Mouse (Mus musculus) adrenal gland (tissue): ENCODE results near the gene Cenpi.
"Not testable (repeated sequence)": the region's sequence is repeated elsewhere in the genome, so short reads cannot be mapped to it uniquely, and the experiment has no call there.

ENCODE experiments used
- intact Hi-C: fragments of 180-260 bp; cut with DNase I; formaldehyde crosslinking; loops from one replicate; pipeline ENCODE4 v1.15.1; 2025
- long read RNA-seq, 2 experiments: library from polyadenylated mRNA; unstranded; transcript quantifications; one replicate each; pipeline ENCODE4 v2.0.0; 2020; ENCODE audit warnings: borderline replicate concordance in 1 of 2; ENCODE audit not compliant: insufficient replicate concordance in 1 of 2

The Cenpi gene
- long read RNA-seq, experiment 1: 0 reads
- long read RNA-seq, experiment 2, partial matches to known transcripts: 0 of 1 reads
- long read RNA-seq, experiment 2, other reads (novel, unspliced or antisense): 0 of 1 reads

DNA sequence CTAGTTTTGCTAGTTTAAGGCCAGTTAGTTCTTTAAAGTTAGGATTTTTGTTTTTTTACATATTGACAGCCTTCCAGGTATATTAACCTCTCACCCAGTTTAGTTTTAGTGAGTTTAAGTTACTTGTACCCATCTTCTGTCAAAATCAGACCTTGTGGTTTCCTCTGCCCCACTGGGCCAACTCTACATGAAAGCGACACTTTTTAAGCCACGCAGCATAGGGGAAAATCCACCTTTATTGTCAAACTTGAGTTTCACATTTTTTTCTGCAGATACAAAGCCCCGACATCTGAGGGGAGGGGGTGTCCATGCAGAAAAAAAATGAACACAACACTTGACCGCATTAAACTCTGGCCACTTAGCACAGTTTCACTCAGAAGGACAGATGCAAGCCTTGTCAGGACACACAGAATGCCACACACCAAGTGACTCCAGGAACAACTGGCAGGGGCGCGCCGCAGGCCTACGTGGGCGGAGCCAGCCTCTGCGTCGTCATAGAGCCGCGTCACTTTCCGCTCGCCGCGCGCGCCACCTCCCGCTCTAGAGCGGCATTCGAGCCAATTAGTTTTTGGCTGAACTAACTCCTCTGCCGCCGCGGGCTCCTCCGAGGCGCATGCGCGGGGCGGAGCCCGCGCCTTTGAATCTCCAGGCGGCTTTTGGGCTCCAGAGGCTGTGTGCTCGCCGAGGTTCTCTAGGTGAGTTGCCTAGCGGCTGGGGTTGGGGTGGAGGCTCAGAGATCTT is at the start of gene Cenpi:
Gene Cenpi, plus strand, starts transcription at position 551 of the 741 bp plus-strand sequence.
- intact Hi-C loops: no loop called here

DNA sequence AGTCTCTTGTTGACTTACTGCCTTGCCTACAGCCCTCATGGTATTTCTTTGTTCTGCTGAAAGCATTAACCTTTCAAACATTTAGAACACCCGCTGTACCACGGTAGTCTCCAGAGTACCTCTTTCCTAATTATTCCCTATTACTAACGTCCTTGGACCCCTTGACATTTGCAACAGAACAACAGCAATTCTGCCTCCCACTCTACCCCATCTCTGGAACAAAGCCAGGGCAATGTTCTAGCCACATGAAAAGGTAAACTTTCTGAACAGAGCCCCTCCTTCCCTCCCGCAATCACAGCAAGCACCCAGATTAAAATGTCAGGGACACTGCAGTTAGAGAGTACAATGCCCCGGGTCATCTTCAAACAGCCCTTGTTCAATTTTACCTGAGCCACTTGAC is 46.7 kb upstream of the Cenpi start:
- intact Hi-C loops: no loop called here

DNA sequence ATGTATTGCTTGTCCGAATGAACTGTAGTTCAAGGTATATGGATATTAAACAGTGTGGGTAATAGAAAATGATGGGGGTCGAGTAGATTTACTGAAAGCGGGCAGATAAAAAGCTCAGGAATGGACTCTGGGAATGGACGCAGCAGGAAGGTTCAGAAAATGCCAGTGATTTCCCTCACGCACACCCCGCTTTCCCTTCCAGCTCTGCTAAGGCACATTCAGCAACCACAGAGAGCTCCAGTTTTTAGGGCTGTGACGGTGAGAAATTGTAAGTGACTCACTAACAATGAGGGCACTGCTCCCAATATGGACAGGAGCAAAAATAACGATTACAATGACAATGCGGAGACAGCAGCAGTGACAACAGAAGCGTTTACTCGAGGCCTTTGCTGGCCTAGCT is 45.8 kb upstream of the Cenpi start:
- intact Hi-C loops: no loop called here

DNA sequence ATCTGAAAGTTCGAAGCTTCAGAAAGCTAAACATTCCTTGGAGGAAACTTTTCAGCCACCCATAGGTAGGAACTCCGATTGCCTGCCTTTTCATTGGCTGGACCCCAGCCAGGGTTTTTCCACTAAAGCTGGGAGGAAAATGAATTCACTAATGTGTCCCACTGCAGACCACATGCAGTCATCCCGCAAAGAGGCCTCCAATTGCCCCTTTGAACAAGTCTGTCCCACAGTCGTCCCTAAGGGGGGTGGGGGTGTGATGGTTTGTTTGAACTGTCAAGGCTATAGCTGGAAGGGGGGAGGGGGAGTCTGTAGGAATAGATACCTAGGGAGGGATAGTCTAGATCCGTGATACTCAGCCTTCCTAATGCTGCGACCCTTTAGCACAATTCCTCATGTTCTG is 32.2 kb upstream of the Cenpi start:
- intact Hi-C loops: no loop called here

DNA sequence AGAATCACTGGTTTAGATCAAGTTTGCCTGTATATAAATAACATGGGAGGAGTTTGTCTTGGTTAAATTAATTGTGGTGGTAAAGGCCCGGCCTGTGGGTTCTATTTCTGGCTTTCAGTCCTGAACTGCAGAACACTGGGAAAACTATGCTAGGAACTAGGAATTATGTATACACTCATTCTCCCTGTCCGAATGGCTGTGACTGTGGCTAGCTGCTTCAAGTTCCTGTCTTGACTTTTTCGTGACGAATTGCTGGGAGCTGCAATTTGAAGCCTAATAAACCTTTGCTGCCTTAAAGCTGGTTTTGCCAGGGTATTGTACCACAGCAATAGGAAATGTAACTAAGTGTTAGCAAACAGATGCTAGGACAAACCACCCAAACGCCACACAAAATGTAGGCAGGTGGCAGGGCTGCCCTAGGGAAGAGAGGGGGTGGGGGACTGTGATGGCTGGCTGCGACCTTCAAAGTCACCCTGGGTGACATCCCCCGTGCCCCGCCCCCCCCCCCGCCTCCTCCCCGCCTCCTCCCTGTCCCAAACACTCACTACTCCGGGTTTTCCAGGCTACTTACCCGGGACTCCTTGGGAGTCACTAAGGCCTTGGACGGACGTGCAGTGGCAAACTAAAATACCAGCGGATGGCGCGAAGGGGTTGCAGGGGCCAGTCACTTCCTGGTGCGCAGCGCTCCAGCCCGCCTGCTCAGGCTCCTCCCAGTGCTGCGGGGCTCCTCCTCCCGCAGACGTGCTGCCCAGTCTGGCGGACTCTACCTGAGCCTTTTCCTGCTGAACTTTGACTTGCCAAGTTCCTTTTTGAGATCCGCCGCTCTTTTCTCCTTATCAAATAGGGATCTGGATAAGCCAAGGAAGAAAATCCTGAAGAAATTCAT is 31.4 kb upstream of the Cenpi start, which contains the start of gene Trmt2b:
Gene Trmt2b, minus strand, starts transcription at position 710 of the 886 bp plus-strand sequence.
- intact Hi-C loops: no loop called here

DNA sequence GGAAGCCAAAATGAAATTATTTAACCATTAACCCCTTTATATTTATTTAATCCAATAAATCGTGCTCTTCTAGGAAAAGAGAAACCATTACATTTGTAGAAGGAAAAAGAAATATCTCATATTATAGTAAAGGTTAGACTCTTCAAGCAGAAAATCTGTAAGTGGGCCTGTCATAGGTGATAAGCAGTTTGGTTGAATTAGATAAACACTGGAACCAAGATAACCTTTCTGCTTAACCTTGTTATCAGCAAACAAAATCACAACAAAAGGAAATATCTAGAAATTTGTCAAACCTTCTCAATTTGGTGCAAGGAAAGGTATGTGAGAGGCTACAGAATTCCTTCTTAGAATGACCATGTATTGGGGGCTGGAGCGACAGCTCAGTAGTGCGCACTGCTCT is 27.4 kb upstream of the Cenpi start:
- intact Hi-C loops: no loop called here

DNA sequence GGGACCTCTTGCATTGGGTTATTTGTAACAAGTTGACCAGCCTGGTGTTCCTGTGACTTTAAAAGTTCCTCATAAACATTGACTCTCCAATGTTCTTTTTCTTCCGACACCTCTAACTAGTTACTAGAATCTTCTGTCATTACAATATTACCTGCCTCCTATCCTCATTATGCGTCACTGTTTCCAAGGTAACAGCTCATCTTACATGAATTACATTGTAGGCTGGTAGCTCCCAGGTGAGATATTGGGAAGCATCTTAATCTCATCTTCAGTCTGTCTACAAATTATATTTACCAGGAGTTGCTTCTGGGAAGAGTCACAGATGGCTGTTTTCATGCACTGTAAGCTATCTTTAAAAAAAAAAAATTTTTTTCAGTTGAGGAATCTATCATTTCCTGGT is 22.8 kb upstream of the Cenpi start:
- intact Hi-C loops: no loop called here

DNA sequence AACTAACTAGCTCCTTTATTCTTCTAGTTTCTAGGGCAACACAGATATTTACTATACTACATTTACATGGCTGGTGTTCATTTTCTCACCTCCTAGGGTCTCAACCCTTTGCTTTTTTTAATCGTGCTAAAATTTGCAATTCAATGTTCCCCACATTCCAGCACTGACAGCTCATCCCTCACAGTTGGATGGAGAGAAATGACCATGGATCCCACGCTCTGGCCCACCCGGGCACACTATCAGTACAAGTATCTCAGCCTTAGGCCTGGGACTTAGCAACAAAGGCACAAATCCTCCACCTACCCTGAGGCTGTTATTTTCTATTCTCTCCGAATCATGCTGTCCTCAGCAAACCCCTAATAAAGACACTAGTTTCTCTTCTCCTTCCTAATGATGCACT is 22.1 kb upstream of the Cenpi start:
- intact Hi-C loops: no loop called here

DNA sequence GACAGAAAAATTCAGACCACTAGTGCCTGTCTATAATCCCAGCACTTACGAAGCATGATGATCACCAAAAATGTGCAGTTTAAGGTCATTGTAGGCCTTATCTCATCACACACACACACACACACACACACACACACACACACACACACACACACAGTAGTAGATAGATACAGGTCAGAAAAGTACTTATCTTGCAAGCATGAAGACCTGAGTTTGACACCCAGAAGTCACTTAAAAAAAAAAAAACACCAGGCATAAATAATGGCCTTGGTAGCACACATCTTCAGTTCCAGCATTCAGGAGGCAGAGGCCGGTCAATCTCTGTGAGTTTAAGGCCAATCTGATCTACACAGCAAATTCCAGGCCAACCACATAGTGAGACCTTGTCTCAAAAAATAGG is 20.6 kb upstream of the Cenpi start:
- intact Hi-C loops: no loop called here

DNA sequence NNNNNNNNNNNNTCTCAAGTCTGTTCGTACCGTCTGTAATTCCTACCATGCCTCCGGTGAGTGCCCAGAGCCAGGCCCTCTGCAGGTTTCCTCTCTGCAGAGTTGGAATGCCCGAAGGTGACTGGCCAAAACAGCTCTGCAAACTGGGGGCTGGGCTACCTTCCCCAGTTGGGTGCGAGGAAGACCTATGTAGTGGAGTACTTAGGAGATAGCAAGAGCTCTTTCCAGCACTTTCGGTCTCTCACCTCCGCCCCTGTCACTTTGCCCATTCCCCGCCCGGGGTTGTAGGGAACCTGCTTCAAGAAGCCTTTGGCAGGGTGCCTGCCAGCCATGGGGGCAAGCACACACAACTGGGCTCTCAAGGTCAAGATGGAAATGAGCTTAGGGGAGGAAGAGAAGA is 11.6 kb upstream of the Cenpi start:
- intact Hi-C loops: no loop called here

DNA sequence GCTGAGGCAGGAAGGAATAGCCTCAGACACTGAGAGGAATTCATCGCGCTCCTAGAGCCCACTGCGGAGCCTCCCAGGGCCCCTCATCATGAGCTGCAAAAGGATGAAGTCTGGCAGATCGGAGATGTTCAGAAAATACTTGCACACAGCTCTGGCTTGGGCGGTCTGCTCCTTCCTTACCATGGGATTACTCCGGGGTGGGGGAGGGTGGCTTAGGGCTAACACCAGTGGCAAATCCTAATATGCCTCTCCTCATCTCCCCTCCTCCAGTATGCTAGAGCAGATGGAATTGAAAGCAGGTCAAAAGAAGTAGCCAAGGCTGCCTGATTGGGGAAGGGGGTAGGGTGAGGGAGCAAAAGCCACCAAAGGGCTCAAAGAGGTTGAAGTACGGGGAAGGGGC is 11.1 kb upstream of the Cenpi start:
- intact Hi-C loops: no loop called here

DNA sequence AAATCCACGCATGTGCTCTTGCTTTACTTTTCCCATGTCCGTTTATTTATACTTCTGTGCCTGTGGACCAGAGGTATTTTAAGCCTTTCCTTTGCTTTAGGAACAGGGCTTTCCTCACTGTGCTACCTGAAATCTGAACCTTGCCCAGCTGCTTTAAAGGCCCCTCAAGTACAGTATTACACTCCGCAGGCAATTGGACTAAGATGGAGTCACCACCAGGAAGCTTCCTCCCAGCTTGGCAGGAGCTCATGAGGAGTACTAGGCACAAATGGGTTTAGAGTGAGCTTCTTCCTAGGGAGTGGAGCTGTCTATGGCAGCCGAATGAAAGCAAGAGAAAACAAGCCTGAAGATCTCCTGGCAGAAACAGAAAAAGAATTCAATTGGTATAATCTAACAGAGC is 10.7 kb upstream of the Cenpi start:
- intact Hi-C loops: no loop called here

DNA sequence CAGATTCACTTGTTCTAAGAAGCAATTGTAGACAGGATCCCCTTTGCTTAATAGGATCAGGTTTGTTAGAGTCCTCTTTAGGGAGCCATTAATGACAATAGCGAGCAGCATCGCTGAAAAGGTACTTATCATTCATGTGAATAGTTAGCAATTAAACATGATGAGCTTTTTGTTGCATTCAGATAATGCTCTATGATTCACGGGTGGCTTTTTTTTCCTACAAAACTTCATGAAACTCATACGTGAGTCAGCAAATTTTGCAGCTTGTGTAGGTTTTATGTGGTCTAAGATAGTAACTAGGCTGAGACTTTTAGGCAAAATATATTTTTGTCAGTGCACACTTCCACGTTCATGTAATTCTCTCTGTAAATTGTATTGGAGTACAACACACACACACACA is 7.7 kb upstream of the Cenpi start:
- intact Hi-C loops: no loop called here

DNA sequence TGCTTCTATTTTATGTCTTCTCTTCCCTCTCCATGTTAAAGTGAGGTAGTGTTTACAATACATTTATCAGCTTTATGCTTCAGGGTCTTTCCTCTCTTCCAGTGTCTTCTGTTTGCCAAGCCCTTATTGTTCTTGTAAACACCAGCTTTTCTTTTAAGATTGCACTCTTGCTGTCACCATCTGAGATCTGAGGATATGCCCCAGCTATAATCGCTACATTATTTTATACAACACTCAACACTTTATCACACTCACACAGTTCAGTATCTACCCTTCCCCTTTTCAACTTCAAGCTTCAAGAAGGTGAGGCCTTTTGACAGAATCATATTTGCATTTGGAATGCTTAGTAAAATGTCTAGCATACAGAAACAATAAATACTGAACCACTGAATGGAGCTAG is 4.6 kb upstream of the Cenpi start:
- intact Hi-C loops: no loop called here

DNA sequence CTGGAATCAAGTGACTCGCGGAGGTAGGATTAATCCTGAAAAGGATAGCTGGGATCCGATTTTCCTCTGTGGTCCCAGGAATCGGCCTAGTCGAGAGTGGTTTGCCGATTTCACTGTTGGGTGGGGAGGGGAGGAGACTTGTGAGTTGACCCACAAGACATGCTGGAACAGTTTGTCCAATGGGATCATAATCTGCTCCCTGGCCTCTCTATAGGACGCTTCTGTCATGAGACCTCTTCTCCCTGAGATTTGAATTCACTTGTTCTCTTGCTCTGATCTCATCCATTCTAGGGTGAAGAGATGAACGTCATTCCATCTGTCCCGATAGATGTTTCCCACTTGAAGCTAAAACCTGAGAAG is 371 bp downstream of the Cenpi start:
- intact Hi-C loops: no loop called here

DNA sequence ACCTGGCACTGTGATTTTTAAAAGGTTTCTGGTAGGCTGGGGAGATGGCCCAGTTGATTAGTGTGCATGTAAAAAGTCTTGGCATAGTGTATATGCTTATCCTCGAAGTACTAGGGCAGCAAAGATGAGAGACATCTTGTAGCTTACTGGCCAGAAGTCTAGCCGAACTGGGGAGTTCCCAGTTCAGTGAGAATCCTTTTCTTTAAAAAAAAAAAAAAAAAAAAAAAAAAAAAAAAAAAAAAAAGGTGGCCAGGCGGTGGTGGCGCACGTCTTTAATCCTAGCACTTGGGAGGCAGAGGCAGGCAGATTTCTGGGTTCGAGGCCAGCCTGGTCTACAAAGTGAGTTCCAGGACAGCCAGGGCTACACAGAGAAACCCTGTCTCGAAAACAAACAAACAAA is 3.3 kb downstream of the Cenpi start:
- intact Hi-C loops: not testable (repeated sequence)

DNA sequence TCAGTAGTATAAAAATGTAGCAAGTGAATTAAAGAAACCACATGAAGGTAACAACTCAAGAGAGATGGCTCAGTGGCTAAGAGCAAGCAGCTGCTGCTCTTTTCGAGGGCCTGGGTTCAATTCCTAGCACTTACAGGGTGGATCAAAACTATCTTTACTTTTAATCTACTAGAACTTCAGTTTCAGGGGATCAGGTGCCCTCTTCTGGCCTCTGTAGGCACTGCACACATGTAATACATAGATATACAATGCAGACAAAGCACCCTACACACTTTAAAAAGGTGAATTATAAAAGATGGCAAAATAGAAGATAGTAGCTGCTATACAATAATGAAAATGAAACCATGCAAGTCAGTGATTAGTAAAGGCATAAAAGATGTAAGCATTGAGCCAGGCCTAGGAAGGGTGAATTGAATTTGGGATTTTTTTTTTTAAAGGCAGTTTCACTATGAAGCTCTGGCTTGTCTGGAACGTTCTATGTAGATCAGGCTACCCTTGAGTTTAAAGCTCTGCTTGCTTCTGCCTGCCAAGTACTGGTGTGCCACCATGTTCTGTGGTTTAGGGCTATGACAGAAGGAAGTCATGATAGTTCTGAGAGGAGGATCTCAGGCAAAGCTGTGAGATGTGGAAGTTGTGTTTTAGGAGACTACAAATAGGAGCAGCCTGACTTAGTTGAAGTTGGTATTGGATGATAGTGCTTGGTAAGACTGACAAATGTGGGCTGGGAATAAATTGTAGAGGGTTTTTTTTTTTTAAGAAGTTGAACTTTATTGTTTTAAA is 11.5 kb downstream of the Cenpi start:
- intact Hi-C loops: loop anchor here (2.0 kb wide), 1 partner anchor 185 kb away; no protein-coding TSS in a partner anchor

DNA sequence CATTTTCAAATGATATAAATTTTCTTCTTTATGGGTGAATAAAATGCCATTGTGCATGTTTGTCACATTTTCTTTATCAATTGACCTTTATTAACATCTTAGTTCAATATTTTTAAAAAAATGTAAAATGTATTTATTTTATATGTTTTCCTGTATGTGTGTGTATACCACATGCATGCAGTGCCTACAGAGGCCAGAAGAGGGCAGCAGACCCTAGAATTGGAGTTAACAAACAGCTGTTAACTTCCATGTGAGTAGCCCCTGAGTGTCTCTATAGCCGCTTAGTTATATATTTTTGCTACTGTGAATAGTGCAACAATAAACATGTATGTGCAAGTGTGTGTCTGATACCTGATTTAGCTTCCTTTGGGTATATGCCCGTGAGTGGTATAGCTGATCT is 25.4 kb downstream of the Cenpi start:
- intact Hi-C loops: no loop called here

DNA sequence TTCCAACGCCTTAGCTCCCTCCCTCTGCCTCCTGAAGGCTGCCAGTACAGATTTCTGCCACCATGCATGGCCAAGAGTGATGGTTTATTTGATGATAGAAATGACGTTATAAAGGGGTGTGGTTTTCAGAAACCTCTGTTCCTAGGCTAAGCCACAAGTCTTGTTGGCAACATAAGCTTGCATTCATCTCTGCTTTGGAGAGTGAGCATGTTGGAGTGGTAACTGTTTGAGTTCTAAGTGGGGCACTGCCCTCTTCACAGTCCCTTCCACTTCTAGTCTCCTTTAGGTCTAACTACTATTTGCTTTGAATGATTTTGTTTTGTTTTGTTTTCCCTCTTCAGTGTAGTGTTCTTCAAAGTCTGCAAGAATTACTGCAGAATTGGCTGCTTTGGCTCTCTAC is 34.9 kb downstream of the Cenpi start:
- intact Hi-C loops: no loop called here

DNA sequence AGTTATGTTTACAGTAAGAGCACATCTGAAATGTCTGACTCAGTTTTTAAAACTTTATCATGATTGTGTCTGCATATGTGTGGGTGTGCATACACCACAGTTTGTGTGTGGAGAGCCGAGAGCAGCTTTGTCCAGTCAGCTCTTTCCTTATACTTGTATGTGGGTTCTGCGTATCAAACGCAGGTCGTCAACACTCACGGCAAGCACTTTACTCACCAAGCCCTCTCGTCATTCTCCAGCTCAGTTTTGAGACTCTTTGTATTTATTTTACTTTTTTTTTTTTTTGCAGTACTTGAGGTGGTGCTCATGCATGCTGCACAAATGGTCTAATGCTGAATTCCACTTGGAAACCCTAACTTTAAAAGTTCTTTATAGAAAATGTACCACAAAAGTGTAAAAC is 42.3 kb downstream of the Cenpi start:
- intact Hi-C loops: no loop called here

DNA sequence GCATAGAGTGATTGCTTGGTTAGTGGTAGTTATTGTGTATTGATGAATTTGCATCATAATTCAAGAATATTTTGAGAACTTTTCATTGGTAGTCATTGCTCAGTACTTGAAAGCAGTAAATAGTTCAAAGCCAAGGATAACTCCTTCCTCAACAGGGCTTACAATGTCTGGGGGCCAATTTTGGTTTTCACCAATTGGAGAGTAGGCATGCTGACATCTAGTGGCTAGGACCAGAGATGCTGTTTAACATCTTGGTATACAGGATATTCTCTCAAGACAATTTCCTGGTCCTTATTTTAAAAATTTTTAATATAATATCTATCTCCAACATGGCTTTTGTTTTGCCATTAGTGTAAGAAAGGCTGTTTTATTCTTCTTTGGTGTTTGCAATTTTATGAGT is 46.0 kb downstream of the Cenpi start:
- intact Hi-C loops: no loop called here

DNA sequence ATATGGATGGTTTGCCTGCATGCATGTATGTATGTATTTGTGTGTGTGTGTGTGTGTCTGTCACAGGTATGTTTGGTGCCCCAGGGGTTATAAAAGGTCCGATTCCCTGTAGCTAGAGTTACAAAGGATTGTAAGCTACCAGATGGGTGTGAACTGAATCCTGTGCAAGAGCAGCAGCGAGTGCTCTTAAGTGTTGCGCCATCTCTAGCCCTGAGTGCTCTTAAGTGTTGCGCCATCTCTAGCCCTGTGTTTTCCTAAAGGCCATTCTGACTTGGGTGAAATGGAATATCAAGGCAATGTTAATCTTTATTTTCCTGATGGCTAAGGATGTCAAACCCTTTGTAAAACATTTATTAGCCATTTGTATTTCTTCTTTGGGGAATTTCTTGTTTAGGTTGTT is 51.5 kb downstream of the Cenpi start:
- intact Hi-C loops: no loop called here
